Mouse (Mus musculus): ENCODE data around the gene Ndufv3.
A peak's percentile ranks its signal among the peaks of the same experiment; 100 is the strongest.

- TF ChIP-seq CTCF (IDR thresholded peaks at IDR 0.05; ENCODE audit: borderline replicate concordance, extremely low read depth, insufficient read depth, insufficient read length), result peak; percentile 99
- no peak for TF ChIP-seq POLR2A (IDR thresholded peaks at IDR 0.05; ENCODE audit: borderline replicate concordance, extremely low read depth, insufficient read depth, insufficient read length, poor library complexity, severe bottlenecking)
These were observed 27.5 kb upstream of the Ndufv3 start for GRCm38 (mm10) chr17:31492416-31492815.
